Mouse (Mus musculus): ENCODE data around the gene Galnt13.

- TF ChIP-seq CTCF (IDR thresholded peaks at IDR 0.05; ENCODE audit: low read depth, low read length), result no peak
- TF ChIP-seq POLR2A (IDR thresholded peaks at IDR 0.05; ENCODE audit: borderline replicate concordance, low read depth, low read length), result no peak
Measured at GRCm38 (mm10) chr2:55101279-55101678, 665.2 kb downstream of the Galnt13 start.

Data from bone marrow macrophage, adult 2 months (primary cell).